Mouse (Mus musculus) cerebellum, postnatal 4 days (tissue): ENCODE results near the gene Sipa1l2.
"Not testable (repeated sequence)": the region's sequence is repeated elsewhere in the genome, so short reads cannot be mapped to it uniquely, and the experiment has no call there.

Experiments
- DNase-seq, 2 experiments: peaks; one replicate each; pipeline ENCODE4 v3.0.0; 2022; ENCODE audit warnings: low spot score in 2 of 2, mixed read lengths in 1 of 2

Gene Sipa1l2

DNA sequence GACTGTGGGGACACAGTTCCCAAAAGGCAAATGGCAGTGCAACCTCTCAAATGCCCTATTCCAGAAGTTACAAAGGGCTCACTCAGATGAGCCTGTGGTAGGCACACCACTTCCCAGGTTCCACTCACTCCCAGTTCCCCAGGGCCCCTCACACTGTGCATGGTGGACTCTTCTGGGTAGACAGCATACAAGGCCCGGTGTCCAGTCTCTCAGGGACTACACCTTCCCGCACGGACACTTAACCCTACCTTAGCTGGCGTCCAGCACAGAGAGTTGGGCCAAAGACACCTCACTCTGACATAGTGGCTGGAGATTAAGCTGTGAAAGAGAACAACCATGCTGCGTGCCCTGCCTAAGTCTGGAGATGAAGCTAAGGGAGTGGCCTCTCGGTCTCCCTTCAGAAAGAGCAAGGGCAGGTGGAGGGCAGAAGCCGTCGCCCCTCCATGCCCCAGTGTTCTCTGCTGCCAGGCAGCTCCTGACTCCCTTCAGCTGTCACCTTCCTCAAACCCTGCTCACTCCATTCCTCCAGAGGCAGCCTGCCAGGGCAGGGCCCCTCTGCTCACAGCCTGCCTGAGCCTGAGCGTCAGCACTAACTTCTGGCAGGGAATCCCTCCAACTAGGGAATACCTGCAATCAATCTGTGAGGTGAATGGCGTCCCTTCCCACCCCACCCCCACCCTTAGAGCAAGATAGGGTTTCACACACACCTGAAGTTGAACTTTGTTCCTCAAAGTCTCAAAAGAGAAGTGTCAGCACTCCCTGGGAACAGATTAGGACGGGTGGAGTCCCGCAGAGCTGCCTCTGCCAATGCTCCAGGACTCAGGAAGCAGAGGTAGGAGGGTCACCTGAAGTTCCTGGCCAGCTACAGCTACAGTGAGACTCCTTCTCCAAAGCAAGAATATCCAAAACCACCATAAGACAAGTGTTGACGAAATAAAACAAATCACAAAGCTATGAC is 30.3 kb downstream of the Sipa1l2 start:
- no peak for DNase-seq

DNA sequence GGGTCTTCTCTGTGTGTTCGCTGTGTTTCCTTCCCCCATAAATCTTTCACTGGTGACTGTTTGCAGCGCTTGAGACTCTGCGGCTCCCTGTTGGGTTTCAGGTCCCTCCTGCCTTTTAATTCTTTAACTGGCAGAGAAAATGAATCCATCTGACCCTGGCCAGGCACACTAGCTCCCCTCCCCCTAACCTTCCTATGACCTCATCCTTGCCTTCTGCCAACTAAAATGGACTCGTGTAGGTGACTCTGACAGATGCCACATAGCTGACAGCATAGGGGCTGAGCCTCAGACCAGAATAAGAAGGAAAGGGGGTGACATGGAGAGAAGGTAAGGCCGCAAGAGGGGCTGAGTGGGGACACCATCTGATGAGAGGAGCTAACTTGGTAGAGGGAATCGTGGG is 31.3 kb downstream of the Sipa1l2 start:
- no peak for DNase-seq

DNA sequence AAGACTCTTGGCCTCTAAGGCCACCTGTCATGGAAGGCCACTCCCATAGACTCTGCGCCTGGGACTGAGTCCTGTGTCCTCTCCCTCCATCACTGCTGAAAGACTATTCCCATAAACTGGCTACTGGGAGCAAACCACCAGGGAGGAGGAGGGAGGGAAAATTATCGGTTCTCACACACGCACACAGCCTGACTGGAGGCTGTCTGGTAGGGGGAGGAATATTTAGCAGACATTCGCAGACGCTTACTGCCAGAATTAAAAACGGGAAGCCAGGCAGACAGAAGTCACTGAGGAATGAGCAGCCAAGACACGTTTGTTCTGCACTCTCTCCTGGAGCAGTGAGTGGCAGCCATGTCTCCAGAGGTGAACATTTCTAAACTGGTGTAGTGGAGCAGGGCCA is 35.9 kb downstream of the Sipa1l2 start:
- no peak for DNase-seq

DNA sequence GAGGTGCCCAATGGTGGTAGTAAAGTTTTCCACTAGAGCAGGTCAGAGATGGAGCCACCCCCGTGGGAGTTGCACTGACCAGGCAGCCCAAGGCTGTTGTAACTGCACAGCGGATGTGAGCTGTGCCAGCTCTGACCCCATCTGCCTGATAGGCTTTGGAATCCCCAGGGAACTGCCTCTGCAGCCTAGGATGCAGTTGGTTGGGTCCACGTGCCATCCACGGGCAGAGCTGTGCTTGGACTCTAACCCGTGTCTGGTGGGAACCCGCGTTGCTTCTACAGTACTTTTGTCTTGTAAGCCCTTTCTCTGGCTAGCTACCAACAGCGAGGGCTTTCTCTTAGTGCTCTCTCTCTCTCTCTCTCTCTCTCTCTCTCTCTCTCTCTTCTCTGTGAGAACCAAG is 36.7 kb downstream of the Sipa1l2 start:
- peak in 1 of 2 experiments; percentile 15 for DNase-seq

DNA sequence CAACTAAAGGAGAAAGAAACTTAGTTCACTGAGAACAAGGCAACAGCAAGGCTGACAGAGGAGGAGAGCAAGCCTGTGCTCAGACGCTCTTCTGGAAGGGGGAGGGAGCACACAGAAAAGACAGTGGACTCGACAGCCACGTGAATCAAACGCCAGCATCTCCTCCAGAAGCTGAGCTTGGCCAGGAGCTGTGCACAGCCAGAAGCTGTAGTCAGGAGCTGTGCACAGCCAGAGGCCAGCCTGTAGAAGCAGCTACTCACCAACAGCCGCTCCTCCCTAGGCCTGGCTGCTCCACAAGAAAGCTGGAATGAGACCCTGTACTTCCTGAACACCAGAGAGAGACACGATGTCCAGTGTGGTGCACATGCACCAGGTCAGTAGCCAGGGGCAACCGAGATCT is 37.4 kb downstream of the Sipa1l2 start:
- DNase-seq: no peak

DNA sequence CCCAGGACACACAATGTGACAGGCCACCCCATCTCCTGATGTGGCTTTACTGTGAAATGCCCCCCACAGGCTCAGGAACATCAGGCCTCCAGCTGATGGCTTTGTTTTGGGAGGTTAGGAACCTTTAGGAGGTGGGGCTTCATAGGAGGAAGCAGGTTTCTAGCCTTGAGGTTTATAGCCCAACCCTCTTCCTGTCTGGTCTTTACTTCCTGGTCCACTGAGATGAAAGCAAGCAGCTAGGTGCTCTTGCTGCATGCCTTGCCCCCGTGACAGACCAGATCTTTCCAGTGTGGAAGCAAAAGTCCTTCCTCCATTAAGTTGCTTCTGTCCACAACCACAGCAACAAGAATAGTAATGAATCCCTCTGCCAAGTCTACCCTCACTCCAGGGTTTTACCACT is 38.0 kb downstream of the Sipa1l2 start:
- no peak for DNase-seq

DNA sequence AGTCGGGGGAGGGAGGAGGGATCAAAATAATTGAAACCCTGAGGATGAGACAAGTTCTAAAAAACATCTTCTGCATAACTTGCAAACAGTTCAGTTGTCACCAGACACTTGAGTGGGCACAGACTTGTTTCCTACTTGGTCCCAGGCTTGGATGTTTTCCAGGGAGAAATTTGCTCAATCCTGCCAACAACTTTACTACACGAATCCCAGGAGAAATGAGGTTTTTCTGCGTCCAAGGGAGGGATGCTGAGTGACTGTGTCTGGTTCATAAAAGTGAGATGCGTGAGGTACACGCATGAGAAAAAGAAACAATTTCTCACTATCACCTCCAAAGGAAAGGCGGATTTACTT is 38.5 kb downstream of the Sipa1l2 start:
- DNase-seq: no peak

DNA sequence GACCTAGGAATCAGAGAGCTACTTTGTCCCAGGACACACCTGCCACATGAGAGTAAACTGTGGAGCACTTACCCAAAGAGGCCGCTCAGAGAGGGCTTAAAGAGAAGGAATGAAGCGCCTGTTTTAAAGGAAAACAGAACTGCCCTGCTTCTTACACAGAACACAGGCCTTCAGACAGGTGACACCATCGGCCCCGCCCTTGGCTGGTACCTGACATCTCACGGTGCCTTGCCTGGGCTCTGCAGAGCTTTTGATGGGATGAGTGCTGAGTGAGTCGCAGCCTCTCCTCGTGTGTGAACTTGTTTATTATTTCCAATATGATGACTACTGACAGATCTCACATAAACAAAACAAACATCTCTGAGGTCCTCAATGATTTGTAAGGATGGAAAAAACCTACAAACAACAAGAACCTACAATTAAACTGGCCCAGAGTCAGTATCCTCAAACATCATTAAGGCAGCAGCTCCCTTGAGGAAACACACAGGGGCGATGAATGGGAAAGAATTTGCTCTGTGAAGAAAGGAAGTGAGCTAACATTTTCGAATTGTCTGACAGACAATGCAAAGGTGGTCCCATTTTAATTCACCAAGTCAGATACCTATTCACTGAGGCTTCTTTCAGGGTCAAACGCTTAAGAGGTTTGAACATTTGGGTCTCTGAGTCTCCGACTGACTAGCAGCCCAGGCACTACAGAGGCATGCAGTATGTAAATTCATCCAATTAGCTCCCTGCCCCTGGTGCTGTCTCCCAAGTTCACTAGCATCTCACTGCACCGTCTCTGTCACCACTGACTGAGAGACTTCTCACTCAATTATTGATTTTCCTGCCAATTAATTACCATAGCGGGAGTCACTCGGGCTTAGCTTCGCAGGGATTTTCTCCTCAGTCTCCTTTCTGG is 39.2 kb downstream of the Sipa1l2 start:
- DNase-seq: no peak

DNA sequence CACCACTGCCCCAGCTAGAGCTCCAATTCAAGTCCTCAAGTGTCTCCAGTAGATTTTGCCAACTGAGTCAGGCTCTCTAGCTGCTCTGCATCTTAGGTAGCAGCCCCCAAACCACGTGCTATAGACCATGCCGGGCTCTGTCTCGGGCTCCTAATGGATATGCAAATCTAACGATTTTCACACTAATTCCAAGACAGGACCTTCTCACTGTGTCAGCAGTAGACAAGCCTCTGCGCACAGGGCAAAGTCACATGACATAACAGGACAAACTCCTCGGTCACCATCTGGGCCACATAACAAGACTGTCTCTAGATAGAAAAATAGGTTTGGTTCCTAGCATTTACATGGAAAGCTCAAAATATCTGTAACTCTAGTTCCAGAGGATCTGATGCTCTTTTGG is 40.6 kb downstream of the Sipa1l2 start:
- DNase-seq: no peak

DNA sequence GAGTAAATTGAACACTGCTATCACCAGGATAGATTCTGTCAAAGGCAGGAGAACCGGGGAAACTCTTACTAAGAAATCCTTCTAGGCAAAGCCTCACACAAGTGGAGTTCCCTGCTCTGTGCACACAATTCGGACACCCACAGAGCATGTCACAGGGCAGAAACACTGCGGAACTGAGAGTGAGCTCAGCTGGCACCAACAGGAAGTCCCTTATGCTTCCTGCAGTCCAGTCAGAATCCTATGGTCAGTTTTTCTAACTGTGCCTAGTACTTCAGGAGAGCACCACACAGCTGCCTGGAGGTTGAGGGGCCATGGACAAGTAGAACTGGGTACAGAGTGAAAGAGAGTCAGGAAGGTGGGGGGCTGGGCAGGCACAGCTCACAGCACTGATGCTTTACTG is 41.7 kb downstream of the Sipa1l2 start:
- DNase-seq: no peak

DNA sequence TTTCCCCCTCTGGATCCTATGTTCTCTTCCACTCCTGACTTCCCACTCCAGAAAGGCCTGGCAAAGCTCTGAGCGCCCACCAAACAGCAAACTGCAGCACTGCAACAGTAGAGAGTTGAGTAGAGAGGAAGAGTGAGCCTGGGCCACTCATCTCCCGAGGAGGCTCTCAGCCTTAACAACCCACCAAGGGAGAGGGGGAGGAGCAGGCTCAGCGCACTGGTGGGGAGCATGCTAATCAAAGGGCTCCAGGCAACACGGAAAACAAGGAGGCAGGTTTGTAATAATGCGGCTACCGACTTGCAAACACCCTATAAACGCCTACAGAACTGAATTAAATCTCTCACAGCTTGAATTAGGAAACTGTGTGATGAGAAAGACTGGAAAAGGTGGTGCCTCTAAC is 42.6 kb downstream of the Sipa1l2 start:
- no peak for DNase-seq

DNA sequence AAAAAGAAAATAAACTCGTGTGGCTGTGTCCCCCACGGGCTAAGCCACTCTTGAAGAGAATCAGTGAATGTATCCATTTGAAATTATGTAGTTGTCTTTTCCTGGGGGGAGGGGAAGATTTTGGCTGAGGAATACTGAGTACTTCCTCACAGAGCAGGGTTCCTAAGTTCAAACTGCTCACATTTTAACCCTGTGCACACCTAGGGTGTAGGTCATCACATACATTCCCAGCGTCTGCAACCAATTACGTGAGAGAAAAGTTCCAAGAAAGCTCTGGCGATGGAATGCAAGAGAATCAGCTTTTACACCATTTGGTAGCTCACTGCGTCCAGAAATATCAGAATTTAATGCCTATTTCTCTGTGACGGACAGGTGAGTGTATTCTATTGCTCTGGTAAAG is 43.0 kb downstream of the Sipa1l2 start:
- DNase-seq: no peak

DNA sequence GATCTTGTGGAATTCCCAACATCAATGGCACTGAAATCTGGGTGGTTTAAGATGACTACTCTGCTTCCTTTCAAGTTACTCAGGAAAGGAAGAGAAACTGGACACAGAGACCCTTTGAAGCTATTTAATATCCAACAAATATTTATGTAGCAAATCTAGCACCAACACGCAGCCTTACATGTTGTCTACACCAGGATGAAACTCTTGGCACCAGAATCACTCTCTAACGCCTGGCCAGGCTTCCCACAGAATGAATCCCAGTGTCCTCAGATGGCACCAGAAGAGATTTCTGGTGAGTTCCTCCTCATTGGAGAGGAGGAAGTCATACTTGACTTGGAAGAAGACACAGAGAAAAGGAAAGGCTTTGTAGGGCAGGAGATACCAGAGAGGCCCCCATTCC is 45.1 kb downstream of the Sipa1l2 start:
- DNase-seq: no peak

DNA sequence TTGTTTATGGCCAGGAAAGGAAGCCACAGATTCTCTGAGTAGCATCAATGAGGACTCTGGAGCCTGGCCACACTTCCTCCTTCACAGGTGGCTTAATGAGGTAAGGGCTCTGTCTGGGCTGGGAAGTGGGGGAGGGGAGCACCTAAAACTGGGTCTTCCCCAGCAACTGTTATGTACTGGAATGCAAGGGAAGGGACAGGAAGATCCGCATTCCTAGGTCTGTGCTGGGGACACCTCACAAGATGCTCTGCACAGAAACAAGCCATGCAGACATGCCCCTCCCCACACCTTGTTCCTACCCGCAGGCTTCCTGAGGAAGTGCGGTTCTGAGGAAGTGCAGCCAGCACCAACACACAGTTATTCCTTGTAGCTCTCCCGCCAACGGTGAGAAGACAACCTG is 46.4 kb downstream of the Sipa1l2 start:
- DNase-seq: no peak

DNA sequence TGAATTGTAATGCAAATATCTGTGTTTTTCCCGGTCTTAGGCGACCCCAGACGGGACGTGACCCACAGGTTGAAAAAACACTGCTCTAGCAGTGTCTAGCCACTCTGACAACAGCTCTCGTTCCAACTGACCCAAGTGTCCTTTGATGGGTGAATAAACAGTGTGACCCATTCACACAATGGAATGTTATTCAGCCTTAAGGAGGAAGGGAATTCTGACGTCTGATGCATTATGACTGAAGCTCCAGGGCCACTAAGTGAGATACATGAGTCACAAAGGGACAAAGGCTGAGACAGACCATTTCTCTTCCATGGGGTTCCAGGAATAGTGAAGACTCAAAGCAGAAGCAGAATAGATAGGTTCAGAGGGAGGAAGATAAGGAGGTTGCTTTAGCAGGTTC is 47.5 kb downstream of the Sipa1l2 start:
- DNase-seq: no peak

DNA sequence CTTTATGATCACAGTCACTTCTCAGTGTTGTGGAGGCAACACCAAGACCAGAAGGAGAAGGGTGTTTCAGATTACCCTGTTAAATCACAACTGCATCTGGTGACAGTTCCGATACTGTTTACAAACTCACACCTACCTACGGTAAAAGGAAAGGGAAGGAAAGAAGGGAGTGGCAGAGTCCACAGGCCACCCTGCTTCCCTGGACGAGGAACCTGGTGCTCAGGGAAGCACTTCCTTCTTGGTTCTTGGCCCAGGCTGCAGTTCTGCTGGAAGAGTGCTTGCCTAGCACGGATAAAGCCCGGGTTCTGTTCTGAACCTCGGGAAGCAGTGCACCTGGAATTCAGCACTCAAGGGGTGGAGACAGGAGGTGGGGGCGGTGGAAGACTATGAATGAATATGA is 48.5 kb downstream of the Sipa1l2 start:
- DNase-seq: no peak

DNA sequence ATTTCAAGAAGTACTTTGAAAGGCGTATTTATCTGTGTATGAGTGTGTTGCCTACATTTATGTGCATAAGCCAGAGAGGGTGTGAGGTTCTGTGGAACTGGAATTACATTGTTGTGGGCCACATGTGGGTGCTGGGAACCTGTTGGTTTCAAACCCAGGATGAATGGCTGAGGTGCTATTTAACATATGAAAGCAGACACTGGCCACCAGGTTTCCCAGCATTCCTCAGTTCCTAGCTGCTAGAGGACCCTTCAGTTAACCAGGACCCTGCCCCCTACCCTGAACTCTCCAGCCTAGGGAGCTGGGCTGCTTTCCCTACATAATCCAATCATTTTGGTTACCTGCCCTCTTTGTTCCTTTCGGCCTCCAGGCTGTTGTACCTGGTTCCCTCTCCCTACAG is 49.3 kb downstream of the Sipa1l2 start:
- DNase-seq: not testable (repeated sequence)

DNA sequence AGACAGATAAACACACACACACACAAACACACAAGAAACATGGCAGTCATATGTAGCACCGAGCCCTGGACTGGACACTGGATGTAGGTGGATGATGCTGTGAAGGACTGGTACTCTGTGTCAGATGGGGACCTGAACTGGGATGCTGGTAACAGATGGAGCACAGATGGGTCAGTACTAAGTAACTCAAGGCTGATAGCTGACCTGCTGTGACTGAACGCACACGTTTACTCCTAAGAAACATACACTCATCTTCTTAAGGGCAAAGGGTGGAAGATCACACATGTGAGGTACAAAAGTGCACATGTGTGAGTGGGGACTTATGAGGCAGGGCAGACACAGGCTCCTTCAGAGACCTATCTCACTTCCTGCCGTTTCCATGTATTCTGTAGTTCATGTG is 50.7 kb downstream of the Sipa1l2 start:
- no peak for DNase-seq

DNA sequence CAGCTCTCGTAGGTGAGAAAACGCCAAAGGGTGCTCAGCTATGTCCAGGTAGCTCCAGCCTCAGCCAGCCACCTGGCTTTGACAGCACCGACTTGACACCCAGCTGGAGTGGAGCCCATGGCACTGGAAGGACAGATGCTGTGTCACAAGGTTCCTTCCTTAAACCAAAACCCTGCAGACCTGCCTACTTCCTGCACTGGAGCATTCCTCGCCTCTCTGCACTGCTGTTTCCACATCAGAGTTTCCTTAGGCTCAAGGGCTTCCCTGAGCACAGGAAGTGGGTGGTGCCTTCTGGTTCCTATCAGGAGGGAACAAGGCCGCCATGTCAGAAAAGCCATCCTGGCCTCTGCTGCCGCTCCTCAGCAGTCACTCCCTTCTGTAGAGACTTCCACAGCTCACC is 51.3 kb downstream of the Sipa1l2 start:
- DNase-seq: no peak

DNA sequence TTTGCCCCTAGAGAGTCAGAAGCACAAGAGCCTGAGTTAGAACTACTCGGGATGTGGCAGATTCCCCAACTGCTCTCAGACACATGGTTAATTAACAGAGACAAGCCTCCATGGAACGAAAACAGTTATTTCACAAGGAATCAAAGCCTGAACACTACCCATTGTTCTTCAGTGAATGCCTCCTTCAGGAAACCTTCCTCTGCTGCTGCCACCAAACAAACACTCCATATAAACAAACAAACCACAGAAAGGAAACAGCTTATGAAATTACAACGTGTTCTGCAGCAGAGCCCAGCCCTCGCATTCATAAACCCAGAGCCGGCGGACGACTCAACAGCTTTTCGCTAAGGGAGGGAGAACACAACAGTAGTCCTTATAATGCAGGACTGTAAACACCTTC is 52.2 kb downstream of the Sipa1l2 start:
- DNase-seq: no peak

DNA sequence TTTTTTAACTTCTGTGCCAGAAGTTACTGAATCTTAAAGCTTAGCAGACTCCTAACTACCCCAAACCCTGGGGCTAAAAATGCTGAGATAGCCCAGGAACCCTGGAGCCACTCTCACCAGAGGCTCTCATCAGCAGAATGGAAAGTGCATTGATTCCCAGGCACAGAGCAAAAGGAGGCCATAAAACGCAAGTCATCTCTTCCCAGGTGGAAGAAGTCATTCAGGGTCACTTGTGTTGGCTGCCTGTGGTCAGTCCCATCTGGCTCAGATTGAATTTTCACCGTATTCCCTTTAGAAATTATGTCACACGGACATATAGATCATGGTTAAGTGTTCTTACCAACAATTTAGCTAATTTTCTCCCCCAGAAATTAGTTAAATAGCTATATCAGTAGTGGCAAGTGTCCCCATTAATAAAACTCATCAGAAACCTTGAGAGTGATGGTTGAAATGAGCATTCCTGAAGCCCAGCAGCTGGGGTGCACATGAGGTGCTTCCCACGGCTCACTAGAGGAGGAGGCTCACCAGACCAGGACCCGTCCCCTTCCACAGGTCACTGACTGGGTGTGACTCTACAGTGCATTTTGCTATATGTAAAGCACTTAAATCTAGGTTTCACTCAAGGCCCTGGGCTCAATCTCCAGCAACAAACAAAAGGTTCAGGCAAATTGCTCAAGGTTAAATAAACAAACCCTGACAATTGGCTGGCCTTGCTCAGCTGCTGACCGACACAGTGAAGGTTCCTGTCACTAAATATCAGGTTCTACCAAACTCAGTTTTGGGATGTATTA is 53.3 kb downstream of the Sipa1l2 start:
- no peak for DNase-seq

DNA sequence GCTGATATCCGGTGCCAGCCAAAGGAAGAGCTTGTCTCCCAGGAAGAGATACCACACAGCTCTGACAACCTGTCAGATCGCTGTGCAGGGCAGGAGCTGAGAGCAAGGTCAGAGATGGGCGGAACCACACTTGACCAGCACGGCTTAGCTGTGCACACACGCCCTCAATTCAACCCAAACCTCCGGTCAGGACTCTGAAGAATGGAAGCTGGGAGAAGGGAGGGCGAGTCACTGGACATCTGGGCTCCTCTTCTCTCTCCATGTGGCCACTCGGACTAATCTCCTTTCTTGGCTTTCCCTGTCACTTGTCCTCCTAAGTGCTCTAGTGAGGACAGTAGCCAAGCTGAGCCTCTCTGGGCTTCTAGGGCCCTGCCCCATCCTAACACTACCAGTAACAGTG is 53.9 kb downstream of the Sipa1l2 start:
- no peak for DNase-seq
